Mouse (Mus musculus): ENCODE results near the gene Adamtsl3. TPM values are rescaled to one million over a fixed set of nuclear protein-coding genes. Genes with fewer than 3 reads are reported as not detected.

Gene Adamtsl3
- polyA plus RNA-seq, 1 experiment from 2014 or later = 1.4 TPM

- Histone ChIP-seq H3K4me2 (ENCODE audit: low read depth, severe bottlenecking) (no peak overlapping the region), H3K9me3 (ENCODE audit: control insufficient read depth, low read length) (no peaks in the 10 kb centered on the region), H3K4me1 (ENCODE audit: control insufficient read depth, insufficient read depth, low read length) (no peaks in the 10 kb centered on the region), H3K9ac (ENCODE audit: low read length) (no peak overlapping the region), H3K36me3 (ENCODE audit: control insufficient read depth, insufficient read depth, low read length) (no peaks in the 10 kb centered on the region), H3K27ac (replicated peaks; ENCODE audit: low read depth, low read length) (no peak overlapping the region), H3K4me3 (ENCODE audit: low read depth, low read length) (no peak overlapping the region), H3K27me3 (ENCODE audit: control insufficient read depth, insufficient read depth, low read length) (no peaks in the 10 kb centered on the region)
- DNase-seq (ENCODE audit: low spot score) (no peak), ATAC-seq (ENCODE audit: insufficient number of reproducible peaks, low FRiP score, low TSS enrichment, low read depth) (no peak)
- WGBS = 87% methylated on average over 4 of the region's 4 CpGs
These were observed 247.0 kb downstream of the Adamtsl3 start for GRCm38 (mm10) chr7:82582534-82582933.

GRCm38 (mm10) chr7:82590931-82591330 lies 255.4 kb downstream of the Adamtsl3 start:
- Histone ChIP-seq H3K27me3 (ENCODE audit: control insufficient read depth, insufficient read depth, low read length) (no peaks in the 10 kb centered on the region), H3K9ac (ENCODE audit: low read length) (no peak overlapping the region), H3K9me3 (ENCODE audit: control insufficient read depth, low read length) (no peaks in the 10 kb centered on the region), H3K4me2 (ENCODE audit: low read depth, severe bottlenecking) (no peak overlapping the region), H3K27ac (replicated peaks; ENCODE audit: low read depth, low read length) (no peak overlapping the region), H3K36me3 (ENCODE audit: control insufficient read depth, insufficient read depth, low read length) (no peaks in the 10 kb centered on the region), H3K4me3 (ENCODE audit: low read depth, low read length) (no peak overlapping the region), H3K4me1 (ENCODE audit: control insufficient read depth, insufficient read depth, low read length) (no peaks in the 10 kb centered on the region)
- DNase-seq (ENCODE audit: low spot score) = no peak
- WGBS = 87% methylated on average over 6 of the region's 6 CpGs
- ATAC-seq (ENCODE audit: insufficient number of reproducible peaks, low FRiP score, low TSS enrichment, low read depth) = no peak

GRCm38 (mm10) chr7:82602008-82602407 lies 266.5 kb downstream of the Adamtsl3 start:
- DNase-seq (ENCODE audit: low spot score) = no peak
- no peaks in the 10 kb centered on the region for H3K27me3 ChIP-seq (ENCODE audit: control insufficient read depth, insufficient read depth, low read length)
- H3K9me3 ChIP-seq (ENCODE audit: control insufficient read depth, low read length) = no peaks in the 10 kb centered on the region
- H3K4me3 ChIP-seq (ENCODE audit: low read depth, low read length) = no peak overlapping the region
- no peak overlapping the region for H3K27ac ChIP-seq (replicated peaks; ENCODE audit: low read depth, low read length)
- no peak overlapping the region for H3K4me2 ChIP-seq (ENCODE audit: low read depth, severe bottlenecking)
- no peak for ATAC-seq (ENCODE audit: insufficient number of reproducible peaks, low FRiP score, low TSS enrichment, low read depth)
- no peak overlapping the region for H3K9ac ChIP-seq (ENCODE audit: low read length)
- WGBS = 84% methylated on average over 4 of the region's 4 CpGs
- H3K36me3 ChIP-seq (ENCODE audit: control insufficient read depth, insufficient read depth, low read length) = no peaks in the 10 kb centered on the region
- no peaks in the 10 kb centered on the region for H3K4me1 ChIP-seq (ENCODE audit: control insufficient read depth, insufficient read depth, low read length)

- no peak overlapping the region for H3K4me2 ChIP-seq (ENCODE audit: low read depth, severe bottlenecking)
- DNase-seq (ENCODE audit: low spot score) (no peak), ATAC-seq (ENCODE audit: insufficient number of reproducible peaks, low FRiP score, low TSS enrichment, low read depth) (no peak)
- no peaks in the 10 kb centered on the region for H3K9me3 ChIP-seq (ENCODE audit: control insufficient read depth, low read length)
- WGBS = 85% methylated on average over 6 of the region's 6 CpGs
- no peak overlapping the region for H3K27ac ChIP-seq (replicated peaks; ENCODE audit: low read depth, low read length)
- no peaks in the 10 kb centered on the region for H3K4me1 ChIP-seq (ENCODE audit: control insufficient read depth, insufficient read depth, low read length)
- H3K27me3 ChIP-seq (ENCODE audit: control insufficient read depth, insufficient read depth, low read length) = no peaks in the 10 kb centered on the region
- no peak overlapping the region for H3K9ac ChIP-seq (ENCODE audit: low read length)
- no peaks in the 10 kb centered on the region for H3K36me3 ChIP-seq (ENCODE audit: control insufficient read depth, insufficient read depth, low read length)
- no peak overlapping the region for H3K4me3 ChIP-seq (ENCODE audit: low read depth, low read length)
These were observed 269.9 kb downstream of the Adamtsl3 start for GRCm38 (mm10) chr7:82605425-82605824.

GRCm38 (mm10) chr7:82609629-82610028 lies 274.1 kb downstream of the Adamtsl3 start:
- no peak overlapping the region for H3K27ac ChIP-seq (replicated peaks; ENCODE audit: low read depth, low read length)
- H3K36me3 ChIP-seq (ENCODE audit: control insufficient read depth, insufficient read depth, low read length) = no peaks in the 10 kb centered on the region
- no peak for ATAC-seq (ENCODE audit: insufficient number of reproducible peaks, low FRiP score, low TSS enrichment, low read depth)
- no peaks in the 10 kb centered on the region for H3K27me3 ChIP-seq (ENCODE audit: control insufficient read depth, insufficient read depth, low read length)
- no peaks in the 10 kb centered on the region for H3K9me3 ChIP-seq (ENCODE audit: control insufficient read depth, low read length)
- no peaks in the 10 kb centered on the region for H3K4me1 ChIP-seq (ENCODE audit: control insufficient read depth, insufficient read depth, low read length)
- H3K4me2 ChIP-seq (ENCODE audit: low read depth, severe bottlenecking) = no peak overlapping the region
- no peak overlapping the region for H3K9ac ChIP-seq (ENCODE audit: low read length)
- H3K4me3 ChIP-seq (ENCODE audit: low read depth, low read length) = no peak overlapping the region
- no peak for DNase-seq (ENCODE audit: low spot score)
- WGBS = 68% methylated on average over 3 of the region's 3 CpGs

GRCm38 (mm10) chr7:82625342-82625741 lies 289.8 kb downstream of the Adamtsl3 start:
- Histone ChIP-seq H3K9ac (ENCODE audit: low read length) (no peak overlapping the region), H3K36me3 (ENCODE audit: control insufficient read depth, insufficient read depth, low read length) (no peaks in the 10 kb centered on the region), H3K4me1 (ENCODE audit: control insufficient read depth, insufficient read depth, low read length) (no peaks in the 10 kb centered on the region), H3K4me3 (ENCODE audit: low read depth, low read length) (no peak overlapping the region), H3K9me3 (ENCODE audit: control insufficient read depth, low read length) (no peaks in the 10 kb centered on the region), H3K27me3 (ENCODE audit: control insufficient read depth, insufficient read depth, low read length) (no peaks in the 10 kb centered on the region), H3K4me2 (ENCODE audit: low read depth, severe bottlenecking) (no peak overlapping the region), H3K27ac (replicated peaks; ENCODE audit: low read depth, low read length) (no peak overlapping the region)
- 15% methylated on average over 7 of the region's 7 CpGs for WGBS
- DNase-seq (ENCODE audit: low spot score) = peak; percentile 80
- no peak for ATAC-seq (ENCODE audit: insufficient number of reproducible peaks, low FRiP score, low TSS enrichment, low read depth)

GRCm38 (mm10) chr7:82647183-82647582 lies 311.7 kb downstream of the Adamtsl3 start:
- DNase-seq (ENCODE audit: low spot score) = no peak
- no peak for ATAC-seq (ENCODE audit: insufficient number of reproducible peaks, low FRiP score, low TSS enrichment, low read depth)
- 89% methylated on average over 3 of the region's 3 CpGs for WGBS
- Histone ChIP-seq H3K9ac (ENCODE audit: low read length) (no peak overlapping the region), H3K27ac (replicated peaks; ENCODE audit: low read depth, low read length) (no peak overlapping the region), H3K4me2 (ENCODE audit: low read depth, severe bottlenecking) (no peak overlapping the region), H3K4me1 (ENCODE audit: control insufficient read depth, insufficient read depth, low read length) (peaks cover 8% of the 10 kb centered on the region; the same call in 1 of the 2 replicates), H3K4me3 (ENCODE audit: low read depth, low read length) (no peak overlapping the region), H3K36me3 (ENCODE audit: control insufficient read depth, insufficient read depth, low read length) (no peaks in the 10 kb centered on the region), H3K9me3 (ENCODE audit: control insufficient read depth, low read length) (no peaks in the 10 kb centered on the region), H3K27me3 (ENCODE audit: control insufficient read depth, insufficient read depth, low read length) (no peaks in the 10 kb centered on the region)

GRCm38 (mm10) chr7:82647909-82648308 lies 312.4 kb downstream of the Adamtsl3 start:
- 35% methylated on average over 4 of the region's 4 CpGs for WGBS
- no peaks in the 10 kb centered on the region for H3K9me3 ChIP-seq (ENCODE audit: control insufficient read depth, low read length)
- H3K4me1 ChIP-seq (ENCODE audit: control insufficient read depth, insufficient read depth, low read length) = peaks cover 8% of the 10 kb centered on the region; the same call in 1 of the 2 replicates
- H3K36me3 ChIP-seq (ENCODE audit: control insufficient read depth, insufficient read depth, low read length) = no peaks in the 10 kb centered on the region
- H3K9ac ChIP-seq (ENCODE audit: low read length) = peak overlapping the region; percentile 65; the same call in 1 of the 2 replicates
- DNase-seq (ENCODE audit: low spot score) (no peak), ATAC-seq (ENCODE audit: insufficient number of reproducible peaks, low FRiP score, low TSS enrichment, low read depth) (no peak)
- no peaks in the 10 kb centered on the region for H3K27me3 ChIP-seq (ENCODE audit: control insufficient read depth, insufficient read depth, low read length)
- H3K27ac ChIP-seq (replicated peaks; ENCODE audit: low read depth, low read length) = no peak overlapping the region
- H3K4me2 ChIP-seq (ENCODE audit: low read depth, severe bottlenecking) = peak overlapping the region; percentile 74
- H3K4me3 ChIP-seq (ENCODE audit: low read depth, low read length) = peak overlapping the region; percentile 75

Data from limb, embryonic 11.5 days (tissue).